In genomic region chr3:37510055-37511032, GRCm38 (mm10) we compare ENCODE assay signal across 10 mouse cellular contexts.
A peak's percentile ranks its signal among the peaks of the same experiment; 100 is the strongest.
DNase-seq lines count a peak whose midpoint lies in the region; ATAC-seq and TF ChIP-seq lines count a peak whose summit lies in the region.
"Had no signal": no experiment of that assay in that cellular context is flagged by ENCODE, and none has a peak within 500 bp of the region (broad histone marks: within the 10 kb centered on the region; RNA-seq: fewer than 3 reads in every experiment).

No protein-coding gene starts in this region.

- no peaks in the 10 kb centered on the region for H3K27me3 ChIP-seq in lung, embryonic 15.5 days
- H3K27me3 ChIP-seq in intestine, embryonic 15.5 days (replicated peaks): no peaks in the 10 kb centered on the region
- H3K27me3 ChIP-seq: hindbrain, embryonic 12.5 days had no signal

- no peaks in the 10 kb centered on the region for H3K36me3 ChIP-seq in lung, embryonic 15.5 days
- no peaks in the 10 kb centered on the region for H3K36me3 ChIP-seq in intestine, embryonic 15.5 days
- H3K36me3 ChIP-seq: hindbrain, embryonic 12.5 days; limb, embryonic 10.5 days had no signal

- no peak overlapping the region for H3K4me3 ChIP-seq in lung, embryonic 15.5 days
- no peak overlapping the region for H3K4me3 ChIP-seq in intestine, embryonic 15.5 days (replicated peaks)
- H3K4me3 ChIP-seq in left cerebral cortex, adult 2 months: no peak overlapping the region
- H3K4me3 ChIP-seq: hindbrain, embryonic 12.5 days; limb, embryonic 10.5 days had no signal

- WGBS in lung, embryonic 15.5 days: 62% methylated on average over 7 of the region's 7 CpGs
- 71% methylated on average over 7 of the region's 7 CpGs for WGBS in intestine, embryonic 15.5 days

- no peaks in the 10 kb centered on the region for H3K9me3 ChIP-seq in lung, embryonic 15.5 days
- H3K9me3 ChIP-seq in intestine, embryonic 15.5 days: no peaks in the 10 kb centered on the region
- H3K9me3 ChIP-seq: hindbrain, embryonic 12.5 days; limb, embryonic 10.5 days had no signal

- peaks cover 6% of the 10 kb centered on the region for H3K4me1 ChIP-seq in lung, embryonic 15.5 days
- no peaks in the 10 kb centered on the region for H3K4me1 ChIP-seq in intestine, embryonic 15.5 days (replicated peaks)
- H3K4me1 ChIP-seq: hindbrain, embryonic 12.5 days; limb, embryonic 10.5 days had no signal

- intact Hi-C loops in left cerebral cortex, adult 2 months (cut with DNase I): no loop called here

- H3K27ac ChIP-seq in lung, embryonic 15.5 days: no peak overlapping the region
- no peak overlapping the region for H3K27ac ChIP-seq in intestine, embryonic 15.5 days
- no peak overlapping the region for H3K27ac ChIP-seq in left cerebral cortex, adult 2 months
- H3K27ac ChIP-seq: hindbrain, embryonic 12.5 days; limb, embryonic 10.5 days had no signal

- no peak overlapping the region for H3K4me2 ChIP-seq in lung, embryonic 15.5 days
- H3K4me2 ChIP-seq in intestine, embryonic 15.5 days (replicated peaks): no peak overlapping the region
- H3K4me2 ChIP-seq: hindbrain, embryonic 12.5 days had no signal

- H3K9ac ChIP-seq in lung, embryonic 15.5 days: no peak overlapping the region
- H3K9ac ChIP-seq in intestine, embryonic 15.5 days: no peak overlapping the region
- H3K9ac ChIP-seq: hindbrain, embryonic 12.5 days had no signal

- peak; percentile 65; the same call in 1 of the 2 replicates for ATAC-seq in lung, embryonic 15.5 days (ENCODE audit: borderline replicate concordance, extremely low read depth, low FRiP score, low TSS enrichment)
- ATAC-seq in intestine, embryonic 15.5 days: peak; percentile 68; the same call in 1 of the 2 replicates

- DNase-seq in lung, postnatal 25 days (ENCODE audit: low spot score): no peak
- DNase-seq in R1 (ENCODE audit: low read depth, low spot score): peak; percentile 17
- DNase-seq in retina, postnatal 1 day: peak; percentile 7
- no peak for DNase-seq in left cerebral cortex, adult 9 months (ENCODE audit: low spot score in 2 of 2)
- DNase-seq in left cerebral cortex, adult 2 months (ENCODE audit: extremely low spot score in 1 of 2, low spot score in 2 of 2): no peak
- DNase-seq: cerebellum, adult 9-10 months had no signal

- no peak for TF ChIP-seq CTCF in left cerebral cortex, adult 2 months (IDR thresholded peaks at IDR 0.05)

Comparison
In these comparisons a context has a peak if more than half of its experiments do, and no peak if none do; other contexts are left out.
1. DNase-seq: peak in R1 (single experiment) and retina, postnatal 1 day (single experiment); none in lung, postnatal 25 days (single experiment), left cerebral cortex, adult 9 months (0 of 2) and left cerebral cortex, adult 2 months (0 of 2).